Mouse (Mus musculus) embryo, embryonic 10.5 days (tissue): ENCODE data around the gene Defb5.
"Not testable (repeated sequence)": the region's sequence is repeated elsewhere in the genome, so short reads cannot be mapped to it uniquely, and the experiment has no call there.

Experiments
- DNase-seq: peaks from one replicate; pipeline ENCODE4 v3.0.0-alpha.2; 2015; ENCODE audit warnings: low spot score

Gene Defb5

DNA sequence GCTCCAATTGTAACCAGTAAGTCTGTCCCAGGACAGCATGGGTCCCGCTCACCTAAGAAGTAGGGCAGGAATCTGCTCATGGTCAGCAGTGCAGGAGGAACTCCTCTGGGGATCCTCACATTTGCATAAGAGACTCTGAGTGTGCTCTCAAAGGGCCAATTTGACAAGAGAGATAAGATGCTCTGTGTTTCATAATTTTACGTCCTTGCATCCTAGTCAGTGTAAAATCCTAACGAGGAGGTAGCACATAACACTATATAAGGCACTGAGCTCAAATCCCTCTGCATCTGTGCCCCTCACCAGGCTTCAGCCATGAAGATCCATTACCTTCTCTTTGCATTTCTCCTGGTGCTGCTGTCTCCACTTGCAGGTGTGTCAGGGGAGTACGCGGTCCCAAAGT lies at the start of gene Defb5:
TSS of gene Defb5 (plus strand) at position 301 of the 400 bp plus-strand sequence.
- no peak for DNase-seq

GRCm38 (mm10) chr8:19225161-19225560 lies 22.2 kb upstream of the Defb5 start, which contains the start of gene Defb6:
TSS of gene Defb6 (plus strand) at chr8:19225478.
- no peak for DNase-seq

DNA sequence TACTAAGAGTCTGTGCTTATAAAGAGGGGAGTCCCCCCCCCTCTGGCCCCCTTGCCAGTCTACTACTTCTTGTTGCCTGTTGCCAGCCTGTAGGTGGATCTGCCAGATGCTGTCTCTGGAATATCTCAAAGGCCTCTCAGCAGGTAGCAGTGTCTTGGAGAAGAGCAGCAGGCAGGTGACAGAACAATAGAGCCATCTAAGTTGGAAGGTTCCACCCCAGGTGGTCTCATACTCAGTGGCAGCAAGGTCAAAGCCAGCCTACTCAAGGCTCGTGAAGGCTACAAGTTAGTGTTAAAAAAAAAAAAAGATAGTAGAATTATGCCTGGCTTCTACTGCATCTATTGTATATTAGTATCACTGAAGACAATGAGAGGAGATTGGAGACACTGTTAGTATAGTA lies 9.3 kb upstream of the Defb5 start:
- DNase-seq = no peak

DNA sequence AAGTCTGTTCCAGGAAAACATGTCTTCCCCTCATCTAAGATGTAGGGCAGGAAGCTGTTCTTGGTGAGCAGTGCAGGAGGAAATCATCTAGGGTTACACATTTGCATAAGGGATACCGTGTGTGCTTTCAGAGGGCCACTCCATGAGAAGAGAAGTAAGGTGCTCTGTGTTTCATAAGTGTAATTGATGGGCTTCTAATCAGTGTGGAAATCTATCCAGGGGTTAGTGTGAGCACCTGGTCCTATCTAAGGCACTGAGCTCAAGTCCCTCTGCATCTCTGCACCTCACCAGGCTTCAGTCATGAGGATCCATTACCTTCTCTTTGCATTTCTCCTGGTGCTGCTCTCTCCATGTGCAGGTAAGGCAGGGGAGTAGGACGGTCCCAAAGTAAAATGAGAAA lies 7.8 kb upstream of the Defb5 start, which contains the start of gene Defb46:
TSS of gene Defb46 (plus strand) at position 301 of the 400 bp plus-strand sequence.
- DNase-seq = no peak

DNA sequence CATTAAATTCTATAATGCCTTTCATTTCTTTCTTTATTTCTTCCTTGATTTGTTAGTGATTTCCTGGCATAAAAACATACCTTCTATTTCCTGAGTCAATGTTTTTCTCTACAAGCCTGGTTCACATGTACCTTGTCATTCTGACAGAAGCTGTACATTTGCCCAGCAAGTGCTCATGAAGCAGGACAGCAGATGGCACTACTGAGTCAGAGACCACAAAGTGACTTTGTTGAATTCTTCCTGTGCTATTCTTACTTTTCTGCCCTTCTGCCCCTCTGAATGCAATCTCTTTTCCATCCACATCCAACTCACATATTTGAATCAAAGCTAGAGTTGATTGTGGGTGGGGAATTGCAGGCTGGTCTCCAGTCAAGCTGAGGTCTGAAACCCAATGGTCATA lies 10.8 kb downstream of the Defb5 start:
- no peak for DNase-seq

DNA sequence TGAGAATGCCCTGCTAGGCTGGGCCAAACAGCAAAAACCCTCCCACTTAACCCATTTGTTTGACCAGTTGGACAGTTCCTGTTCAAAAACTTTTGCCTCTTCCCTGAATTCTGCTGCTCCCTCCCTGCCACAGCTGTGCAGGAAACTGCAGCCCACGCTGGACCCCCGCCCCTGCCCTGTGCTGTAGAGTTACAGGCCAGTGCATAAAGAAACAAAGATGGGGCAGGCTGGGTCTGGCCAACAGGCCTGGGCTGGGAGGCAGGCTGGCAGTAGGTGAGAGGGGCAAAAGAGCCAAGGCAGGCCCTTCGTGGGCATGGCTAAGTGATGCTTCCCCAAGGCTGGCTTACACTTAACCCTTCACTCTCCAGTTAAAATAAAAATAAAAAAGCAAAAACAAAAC lies 12.3 kb downstream of the Defb5 start:
- no peak for DNase-seq

- DNase-seq = not testable (repeated sequence)
These were observed 45.7 kb downstream of the Defb5 start, which contains the start of gene Defb3 for GRCm38 (mm10) chr8:19293060-19293459. TSS of gene Defb3 (plus strand) at chr8:19293360.

DNA sequence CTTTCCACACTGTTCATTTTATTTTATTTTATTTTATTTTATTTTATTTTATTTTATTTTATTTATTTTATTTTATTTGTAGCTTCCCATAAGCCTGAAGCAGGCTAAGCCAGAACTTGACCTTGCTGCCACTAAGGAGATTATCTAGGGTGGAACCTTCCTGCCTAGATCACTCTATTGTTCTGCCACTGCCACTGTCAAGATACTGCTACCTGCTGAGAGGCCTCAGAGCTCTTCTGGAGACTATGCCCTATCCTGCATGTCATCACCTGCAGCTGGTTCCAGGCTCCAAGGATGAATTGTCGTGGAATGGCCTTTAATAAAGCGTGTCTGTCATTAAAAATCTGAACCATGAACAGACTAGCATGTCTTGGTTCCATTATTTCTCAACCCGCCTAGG lies 51.0 kb downstream of the Defb5 start:
- not testable (repeated sequence) for DNase-seq
